Mouse (Mus musculus) fibroblast of lung, adult 2 months (primary cell): ENCODE results near the gene Olfr532.
"Not testable (repeated sequence)": the region's sequence is repeated elsewhere in the genome, so short reads cannot be mapped to it uniquely, and the experiment has no call there.

ENCODE experiments used
- DNase-seq: peaks from one replicate; pipeline ENCODE4 v3.0.0-alpha.2; 2011; ENCODE audit warnings: low read depth

The Olfr532 gene

DNA sequence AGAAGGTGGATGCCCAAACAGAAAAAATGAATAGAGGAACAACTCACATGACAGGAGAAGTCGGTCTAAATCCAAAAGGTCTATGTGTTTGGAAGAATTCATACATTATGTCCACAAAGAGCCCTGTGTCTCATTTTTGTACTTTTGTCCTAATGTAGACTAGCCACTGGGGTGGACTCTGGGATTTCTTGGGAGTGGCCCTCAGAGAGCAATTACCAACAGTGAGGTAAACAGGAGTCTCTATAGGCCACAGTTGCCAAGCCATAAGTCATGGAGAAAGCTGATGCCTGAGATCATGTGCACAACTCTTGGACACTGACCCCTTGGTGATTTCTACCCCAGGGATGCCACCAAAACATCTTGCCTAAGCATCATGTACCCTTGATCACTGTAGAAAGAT is at the start of gene Olfr532:
Gene Olfr532 (minus strand): TSS at position 101 of the 400 bp plus-strand sequence.
- DNase-seq: no peak

DNA sequence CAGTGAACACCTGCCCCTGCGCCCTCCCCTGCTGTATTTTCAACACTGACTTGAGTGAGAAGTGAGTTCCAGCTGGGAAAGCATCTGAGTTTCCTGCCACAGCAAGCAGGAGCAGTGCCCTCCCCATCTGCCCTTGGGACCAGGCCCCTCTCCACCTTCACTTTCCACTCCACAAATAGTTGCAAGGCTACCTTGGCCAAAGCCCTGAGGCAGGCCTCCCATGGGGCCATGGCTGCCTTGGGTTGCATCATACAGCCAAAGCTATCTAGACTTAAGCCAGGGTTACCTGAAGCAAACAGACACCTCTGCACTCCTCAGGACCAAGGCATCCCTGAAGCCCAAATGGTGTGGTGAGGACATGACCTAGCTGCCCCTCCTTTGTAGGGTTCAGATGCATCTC is 41.6 kb upstream of the Olfr532 start, which contains the start of gene Olfr533:
Gene Olfr533 (plus strand): TSS at position 301 of the 400 bp plus-strand sequence.
- DNase-seq: not testable (repeated sequence)

DNA sequence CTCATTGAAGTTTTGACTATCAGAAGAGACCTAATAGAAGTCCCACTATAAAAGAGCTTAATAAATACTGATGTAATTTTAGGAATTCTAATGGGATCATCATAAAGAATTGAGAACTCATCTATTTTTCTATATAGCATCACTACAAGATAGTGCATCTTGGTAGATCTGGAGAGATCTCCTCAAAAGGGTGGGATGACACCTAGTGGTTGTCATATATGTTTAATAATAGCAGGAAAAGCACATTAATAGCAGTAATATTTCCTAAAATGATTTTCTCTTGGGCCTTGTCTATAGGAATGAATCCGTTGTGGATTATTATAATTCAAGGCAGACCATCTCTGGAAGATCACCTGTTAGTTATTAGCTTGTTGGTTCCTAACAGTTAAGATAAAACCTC is 21.7 kb upstream of the Olfr532 start:
- DNase-seq: no peak

DNA sequence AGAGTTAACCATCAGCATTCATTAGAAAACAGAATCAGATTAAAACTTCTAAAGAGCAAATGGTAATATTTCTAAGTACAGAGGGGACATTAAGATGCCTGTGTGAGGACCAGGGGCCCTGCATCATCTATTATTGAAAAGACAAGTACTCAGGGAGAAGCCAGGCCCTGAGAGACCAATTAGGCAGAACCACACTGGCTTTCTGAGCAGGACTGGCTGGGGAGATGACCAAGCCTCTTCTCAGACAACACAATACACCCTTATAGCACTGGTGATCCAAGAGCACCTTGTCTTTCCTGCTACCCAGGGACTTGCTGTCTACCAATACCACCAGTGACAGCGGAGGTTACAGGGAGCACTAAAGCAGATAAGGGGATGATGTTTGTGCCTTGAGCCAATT is 18.6 kb downstream of the Olfr532 start, which contains the start of gene Olfr531:
Gene Olfr531 (minus strand): TSS at position 101 of the 400 bp plus-strand sequence.
- no peak for DNase-seq

DNA sequence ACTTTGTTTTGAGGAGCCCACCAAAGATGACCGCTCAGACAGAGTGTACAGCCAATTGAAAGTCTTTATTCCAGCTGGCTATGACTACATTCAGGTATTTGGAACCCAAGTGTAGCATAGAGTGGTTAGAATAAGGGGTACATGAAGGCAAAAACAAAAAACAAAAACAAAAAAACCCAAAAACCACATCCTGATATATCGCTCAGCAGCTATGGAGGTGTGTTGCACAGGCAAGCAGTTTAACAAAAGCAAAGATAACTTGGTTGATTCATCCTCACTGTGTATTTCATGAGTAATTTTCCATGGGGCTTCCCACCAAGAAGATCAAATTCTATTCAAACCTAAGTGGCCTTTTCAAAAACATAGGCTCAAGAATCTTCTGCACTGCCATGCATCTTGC is 44.5 kb downstream of the Olfr532 start:
- DNase-seq: no peak

DNA sequence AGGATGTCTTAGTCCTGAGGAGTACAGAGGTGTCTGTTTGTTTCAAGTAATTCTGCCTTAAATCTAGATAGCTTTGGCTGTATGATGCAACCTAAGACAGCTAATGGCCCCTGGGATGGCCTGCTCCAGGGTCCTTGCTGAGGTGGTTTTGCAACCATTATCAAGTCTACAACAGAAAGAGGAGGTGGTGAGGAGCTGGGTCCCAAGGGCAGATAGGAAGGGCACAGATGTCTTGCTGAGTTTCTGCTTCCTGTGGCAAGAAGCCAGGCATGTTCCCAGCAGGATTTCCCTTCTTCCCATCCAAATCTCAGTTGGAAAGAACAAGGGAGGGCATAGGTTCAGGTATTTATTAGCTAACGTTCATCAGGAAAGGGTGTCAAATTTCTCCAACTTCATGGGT is 45.2 kb downstream of the Olfr532 start, which contains the start of gene Olfr530:
Gene Olfr530 (minus strand): TSS at position 101 of the 400 bp plus-strand sequence.
- no peak for DNase-seq

DNA sequence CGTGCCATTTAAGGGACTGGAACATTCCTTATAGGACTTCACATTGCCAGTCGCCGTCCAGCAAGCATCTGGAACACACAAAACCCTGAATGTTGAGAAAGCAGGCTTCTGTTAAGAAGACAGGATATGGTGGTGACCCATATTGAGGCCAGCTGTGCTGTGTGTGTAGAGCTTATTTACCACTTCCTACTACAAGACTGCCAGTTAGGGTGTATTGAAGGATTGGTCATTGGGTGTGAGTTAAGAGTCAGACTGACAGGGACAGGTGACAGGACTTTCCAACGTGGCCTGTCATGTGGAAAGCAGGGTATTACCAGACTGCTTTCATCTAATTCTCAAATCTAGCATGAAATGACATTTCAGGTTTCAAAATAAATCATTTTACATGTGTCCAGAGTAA is 47.1 kb downstream of the Olfr532 start:
- DNase-seq: no peak
